Mouse (Mus musculus): Measurements from ENCODE around the gene Olfr406. TPM values are rescaled to one million over a fixed set of nuclear protein-coding genes. Genes with fewer than 3 reads are reported as not detected.

Gene Olfr406
- polyA plus RNA-seq (2012; rRNA removed; ENCODE audit: low replicate concordance), result not detected in 2 replicates

GRCm38 (mm10) chr11:74259508-74259907, at the start of gene Olfr406:
Gene Olfr406, plus strand, starts transcription at chr11:74259808.

DNA sequence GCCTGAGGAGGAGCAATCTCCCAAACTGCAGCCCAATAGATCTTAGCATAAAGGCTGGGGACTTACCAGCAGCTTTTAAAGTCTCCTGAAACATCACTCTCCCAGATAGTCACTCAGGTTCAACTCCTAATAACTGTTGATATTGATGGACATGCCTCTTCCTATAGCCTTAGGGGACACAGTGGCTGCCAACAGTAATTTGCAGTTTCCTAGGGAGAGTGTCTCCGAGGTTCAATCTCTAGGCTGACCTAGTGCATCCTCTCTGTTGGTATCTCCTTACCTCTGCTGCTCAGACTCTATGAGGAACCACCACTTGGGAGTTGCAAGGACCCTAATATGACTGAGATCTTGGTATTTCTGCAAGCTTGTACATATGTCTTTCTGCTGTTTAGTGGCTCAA, 48.3 kb upstream of the Olfr406 start, which contains the start of gene Olfr43:
Gene Olfr43 (minus strand): TSS at position 101 of the 400 bp plus-strand sequence.

GRCm38 (mm10) chr11:74283436-74283835, 23.8 kb downstream of the Olfr406 start, which contains the start of gene Olfr59:
Gene Olfr59, plus strand, starts transcription at chr11:74283736.

Other genes starting within 250 kb of the Olfr406 start
- gene Olfr139, start 203.3 kb upstream of the Olfr406 start, polyA plus RNA-seq (2012; rRNA removed; ENCODE audit: low replicate concordance), result not detected in 2 replicates
- not detected in 2 replicates for gene Olfr399, start 203.2 kb upstream of the Olfr406 start, polyA plus RNA-seq (2012; rRNA removed; ENCODE audit: low replicate concordance)
- not detected in 2 replicates for gene Zfp616, start 189.9 kb upstream of the Olfr406 start, polyA plus RNA-seq (2012; rRNA removed; ENCODE audit: low replicate concordance)
- not detected in 2 replicates for gene Olfr401, start 146.1 kb upstream of the Olfr406 start, polyA plus RNA-seq (2012; rRNA removed; ENCODE audit: low replicate concordance)
- gene Olfr402, start 106.3 kb upstream of the Olfr406 start, polyA plus RNA-seq (2012; rRNA removed; ENCODE audit: low replicate concordance), result not detected in 2 replicates
- not detected in 2 replicates for gene Olfr403, start 73.6 kb upstream of the Olfr406 start, polyA plus RNA-seq (2012; rRNA removed; ENCODE audit: low replicate concordance)
- not detected in 2 replicates for gene Olfr43, start 48.4 kb upstream of the Olfr406 start, polyA plus RNA-seq (2012; rRNA removed; ENCODE audit: low replicate concordance)
- gene Olfr59, start 23.9 kb downstream of the Olfr406 start, polyA plus RNA-seq (2012; rRNA removed; ENCODE audit: low replicate concordance), result not detected in 2 replicates
- not detected in 2 replicates for gene Olfr410, start 78.2 kb downstream of the Olfr406 start, polyA plus RNA-seq (2012; rRNA removed; ENCODE audit: low replicate concordance)
- not detected in 2 replicates for gene Olfr411, start 92.8 kb downstream of the Olfr406 start, polyA plus RNA-seq (2012; rRNA removed; ENCODE audit: low replicate concordance)
- gene Olfr412, start 102.3 kb downstream of the Olfr406 start, polyA plus RNA-seq (2012; rRNA removed; ENCODE audit: low replicate concordance), result not detected in 2 replicates

Data from subcutaneous adipose tissue, adult 2 months (tissue).